Mouse (Mus musculus) heart, embryonic 12.5 days (tissue): Measurements from ENCODE around the gene Ube2c. TPM values are rescaled to one million over a fixed set of nuclear protein-coding genes. Genes with fewer than 3 reads are reported as not detected.

Source experiments
- ATAC-seq: fragments of 200-750 bp; cut with Nextera tagmentation; 2 replicates; pipeline ENCODE4 v1.8.0; 2017; ENCODE audit warnings: moderate TSS enrichment, moderate library complexity; ENCODE audit not compliant: insufficient number of reproducible peaks, low FRiP score
- H3K27ac ChIP-seq: fragments of 300-500 bp; sonication (generic); 2 replicates; pipeline ENCODE4 v1.5.1; 2016; ENCODE audit warnings: mild to moderate bottlenecking, moderate library complexity; ENCODE audit not compliant: poor library complexity, severe bottlenecking
- H3K27me3 ChIP-seq: fragments of 300-500 bp; sonication (generic); replicated peaks from 2 replicates; pipeline ENCODE4 v1.6.1; 2016; ENCODE audit warnings: mild to moderate bottlenecking, moderate library complexity
- H3K36me3 ChIP-seq: fragments of 300-500 bp; sonication (generic); 2 replicates; pipeline ENCODE4 v1.6.1; 2016; ENCODE audit warnings: mild to moderate bottlenecking, moderate library complexity
- H3K4me1 ChIP-seq: fragments of 300-500 bp; sonication (generic); replicated peaks from 2 replicates; pipeline ENCODE4 v1.6.1; 2016; ENCODE audit warnings: mild to moderate bottlenecking
- H3K4me2 ChIP-seq: fragments of 300-500 bp; sonication (generic); 2 replicates; pipeline ENCODE4 v1.6.1; 2016; ENCODE audit warnings: mild to moderate bottlenecking, moderate library complexity
- H3K4me3 ChIP-seq: fragments of 300-500 bp; sonication (generic); 2 replicates; pipeline ENCODE4 v1.5.1; 2016; ENCODE audit warnings: mild to moderate bottlenecking
- H3K9ac ChIP-seq: fragments of 300-500 bp; sonication (generic); 2 replicates; pipeline ENCODE4 v1.6.1; 2016; ENCODE audit warnings: mild to moderate bottlenecking, moderate library complexity
- H3K9me3 ChIP-seq: fragments of 300-500 bp; sonication (generic); replicated peaks from 2 replicates; pipeline ENCODE4 v1.6.1; 2016; ENCODE audit warnings: mild to moderate bottlenecking, moderate library complexity
- WGBS: fragments of 180-500 bp; shearing (Covaris S2); methylation state at CpG from one replicate; pipeline ENCODE4 v1.1.7; 2016; 5-methylcytosine and 5-hydroxymethylcytosine counted together
- polyA plus RNA-seq: library from polyadenylated mRNA; unstranded; fragments of >200 nt; fragmentation: Nextera tagmentation; extraction: Ambion mirVana; gene quantifications from 2 replicates; pipeline ENCODE4 v1.2.1, GENCODE M21; 2016

The Ube2c gene
- polyA plus RNA-seq, 1 experiment from 2014 or later = 459 TPM

DNA sequence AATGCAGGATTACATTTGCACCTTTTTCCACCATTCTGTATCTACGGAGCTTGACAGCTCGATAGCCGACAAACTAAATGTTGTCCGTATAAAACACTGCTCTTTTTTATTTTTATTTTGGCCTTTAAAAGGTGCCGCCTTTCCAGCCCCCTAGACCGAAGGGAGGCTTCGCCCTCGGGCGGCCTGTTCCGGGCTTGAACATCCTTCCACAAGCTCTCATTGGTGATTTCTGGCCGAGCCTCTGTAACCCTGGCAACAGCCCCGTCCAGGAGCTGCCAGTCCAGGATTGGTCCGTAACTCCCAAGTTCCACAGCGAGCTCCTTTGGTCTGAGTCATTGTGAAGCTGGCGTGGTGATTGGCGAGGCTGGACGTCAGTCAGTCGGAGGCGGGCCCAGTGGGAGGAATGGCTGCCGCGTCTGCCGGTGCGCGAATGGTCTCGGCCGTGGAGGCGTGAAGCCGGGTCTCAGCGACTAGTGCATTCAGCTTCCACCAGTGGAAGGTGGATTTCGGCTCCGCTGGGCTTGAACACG, 53.0 kb downstream of the Ube2c start, which contains the start of gene Zswim1:
TSS of gene Zswim1 (plus strand) at position 51 of the 530 bp plus-strand sequence.
- Histone ChIP-seq H3K4me2 (peak within 1 kb of the TSS; percentile 73), H3K9me3 (no peaks in the 10 kb centered on the region), H3K27me3 (no peaks in the 10 kb centered on the region), H3K4me1 (peaks cover 11% of the 10 kb centered on the region), H3K36me3 (peaks cover 52% of the 10 kb centered on the region), H3K9ac (peak within 1 kb of the TSS; percentile 83), H3K27ac (peak within 1 kb of the TSS; percentile 67), H3K4me3 (peak within 1 kb of the TSS; percentile 79)
- peak; percentile 99 for ATAC-seq
- WGBS = under 1% methylated on average over 32 of the region's 32 CpGs

GRCm38 (mm10) chr2:164823181-164823585, 53.5 kb downstream of the Ube2c start:
- H3K4me3 ChIP-seq = peak overlapping the region; percentile 79
- H3K36me3 ChIP-seq = peaks cover 56% of the 10 kb centered on the region
- peak; percentile 74 for ATAC-seq

DNA sequence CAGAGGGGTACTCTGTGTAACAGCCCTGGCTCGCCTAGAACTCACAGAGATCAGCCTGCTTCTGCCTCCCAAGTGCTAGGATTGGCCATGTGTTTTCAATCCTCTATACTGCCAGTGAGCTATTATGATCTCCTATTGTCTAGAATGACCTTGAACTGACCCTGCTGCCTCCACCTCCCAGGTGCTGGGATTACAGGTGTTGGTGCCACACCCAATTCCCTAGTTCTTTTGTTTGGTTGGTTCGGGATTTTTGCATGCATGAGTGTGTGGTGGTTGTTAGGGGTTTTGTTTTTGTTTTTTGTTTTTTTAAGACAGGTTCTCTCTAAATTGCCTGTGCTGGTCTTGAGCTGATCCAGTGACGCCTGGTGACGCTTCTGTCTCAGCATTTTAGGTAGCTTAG, 54.3 kb downstream of the Ube2c start:
- H3K36me3 ChIP-seq = peaks cover 64% of the 10 kb centered on the region
- H3K27me3 ChIP-seq = no peaks in the 10 kb centered on the region
- H3K9ac ChIP-seq = no peak overlapping the region
- no peak for ATAC-seq
- no peak overlapping the region for H3K27ac ChIP-seq
- H3K4me2 ChIP-seq = peak overlapping the region; percentile 5; the same call in 1 of the 2 replicates
- H3K4me1 ChIP-seq = peaks cover 6% of the 10 kb centered on the region
- H3K4me3 ChIP-seq = no peak overlapping the region
- H3K9me3 ChIP-seq = no peaks in the 10 kb centered on the region
- WGBS = 90% methylated on average over 4 of the region's 4 CpGs

More at GRCm38 (mm10) chr2:164823181-164823585, 53.5 kb downstream of the Ube2c start:
- 2% methylated on average over 10 of the region's 10 CpGs for WGBS
- peak overlapping the region; percentile 67 for H3K27ac ChIP-seq
- H3K9ac ChIP-seq = peak overlapping the region; percentile 83
- H3K27me3 ChIP-seq = no peaks in the 10 kb centered on the region
- H3K4me1 ChIP-seq = peaks cover 6% of the 10 kb centered on the region
- no peaks in the 10 kb centered on the region for H3K9me3 ChIP-seq
- peak overlapping the region; percentile 73 for H3K4me2 ChIP-seq

- ATAC-seq = no peak
- WGBS = 88% methylated on average over 17 of the region's 17 CpGs
- no peaks in the 10 kb centered on the region for H3K9me3 ChIP-seq
- no peak overlapping the region for H3K4me2 ChIP-seq
- H3K4me1 ChIP-seq = peaks cover 8% of the 10 kb centered on the region
- H3K27ac ChIP-seq = no peak overlapping the region
- H3K36me3 ChIP-seq = peaks cover 63% of the 10 kb centered on the region
- H3K4me3 ChIP-seq = no peak overlapping the region
- no peak overlapping the region for H3K9ac ChIP-seq
- H3K27me3 ChIP-seq = no peaks in the 10 kb centered on the region
These were observed 55.8 kb downstream of the Ube2c start for GRCm38 (mm10) chr2:164825521-164825920.

GRCm38 (mm10) chr2:164827146-164827850, 57.6 kb downstream of the Ube2c start:
- no peak overlapping the region for H3K4me3 ChIP-seq
- H3K27ac ChIP-seq = no peak overlapping the region
- H3K9me3 ChIP-seq = no peaks in the 10 kb centered on the region
- H3K36me3 ChIP-seq = peaks cover 49% of the 10 kb centered on the region
- H3K9ac ChIP-seq = no peak overlapping the region
- whole genome bisulfite sequencing = 85% methylated on average over 16 of the region's 16 CpGs
- H3K27me3 ChIP-seq = no peaks in the 10 kb centered on the region
- ATAC-seq = no peak
- no peak overlapping the region for H3K4me2 ChIP-seq
- H3K4me1 ChIP-seq = peaks cover 19% of the 10 kb centered on the region

Other genes with a start within 250 kb of the Ube2c start
- 3.1 and 3.3 TPM in 2 replicates for gene Wfdc2, start 207.5 kb upstream of the Ube2c start, polyA plus RNA-seq
- gene Spint3, start 196.4 kb upstream of the Ube2c start, polyA plus RNA-seq = not detected in 2 replicates
- gene Wfdc6a, start 184.5 kb upstream of the Ube2c start, polyA plus RNA-seq = 0.29 and 0.32 TPM in 2 replicates
- not detected in 2 replicates for gene Eppin, start 176.3 kb upstream of the Ube2c start, polyA plus RNA-seq
- not detected in 2 replicates for gene Wfdc6b, start 156.4 kb upstream of the Ube2c start, polyA plus RNA-seq
- gene Wfdc8, start 156.3 kb upstream of the Ube2c start, polyA plus RNA-seq = not detected in 2 replicates
- not detected in 2 replicates for gene Wfdc16, start 131.1 kb upstream of the Ube2c start, polyA plus RNA-seq
- not detected in 2 replicates for gene Wfdc10, start 113.9 kb upstream of the Ube2c start, polyA plus RNA-seq
- gene Wfdc9, start 113.3 kb upstream of the Ube2c start, polyA plus RNA-seq = not detected in 2 replicates
- gene Wfdc11, start 95.8 kb upstream of the Ube2c start, polyA plus RNA-seq = not detected in 2 replicates
- gene Wfdc13, start 84.8 kb upstream of the Ube2c start, polyA plus RNA-seq = not detected in 2 replicates
- gene Spint4, start 71.4 kb upstream of the Ube2c start, polyA plus RNA-seq = 0.35 TPM in 1 of 2 replicates, not detected in the other
- not detected in 2 replicates for gene Spint5, start 54.6 kb upstream of the Ube2c start, polyA plus RNA-seq
- gene Wfdc3, start 24.0 kb upstream of the Ube2c start, polyA plus RNA-seq = 0.32 and 0.71 TPM in 2 replicates
- gene Dnttip1, start 23.9 kb upstream of the Ube2c start, polyA plus RNA-seq = 62.9 and 71.0 TPM in 2 replicates
- 0.36 and 1.6 TPM in 2 replicates for gene Tnnc2, start 10.1 kb downstream of the Ube2c start, polyA plus RNA-seq
- gene Snx21, start 15.9 kb downstream of the Ube2c start, polyA plus RNA-seq = 30.8 and 31.7 TPM in 2 replicates
- gene Acot8, start 35.0 kb downstream of the Ube2c start, polyA plus RNA-seq = 14.9 and 16.1 TPM in 2 replicates
- 5.4 and 6.7 TPM in 2 replicates for gene Zswim3, start 35.2 kb downstream of the Ube2c start, polyA plus RNA-seq
- gene Zswim1, start 52.8 kb downstream of the Ube2c start, polyA plus RNA-seq = 9.8 and 10.1 TPM in 2 replicates
- not detected in 2 replicates for gene Spata25, start 58.6 kb downstream of the Ube2c start, polyA plus RNA-seq
- 169 and 175 TPM in 2 replicates for gene Ctsa, start 63.0 kb downstream of the Ube2c start, polyA plus RNA-seq
- 45.0 and 45.5 TPM in 2 replicates for gene Neurl2, start 63.6 kb downstream of the Ube2c start, polyA plus RNA-seq
- gene Pltp, start 87.8 kb downstream of the Ube2c start, polyA plus RNA-seq = 9.7 and 9.9 TPM in 2 replicates
- gene Pcif1, start 109.4 kb downstream of the Ube2c start, polyA plus RNA-seq = 52.1 and 53.1 TPM in 2 replicates
- 11.4 and 12.2 TPM in 2 replicates for gene Zfp335, start 141.9 kb downstream of the Ube2c start, polyA plus RNA-seq
- 0.42 TPM in 2 replicates for gene Mmp9, start 170.9 kb downstream of the Ube2c start, polyA plus RNA-seq
- gene Slc12a5, start 190.9 kb downstream of the Ube2c start, polyA plus RNA-seq = 0.82 and 1.3 TPM in 2 replicates